Mouse (Mus musculus) lung, embryonic 14.5 days (tissue): ENCODE measurements at regions not wholly inside any gene's neighbourhood (a gene's known extent, or its start where the extent isn't known, plus 50 kb on each side); places are given as distances from the start of the nearest gene placed in this dataset.

Experiments
- ATAC-seq: fragments of 200-750 bp; cut with Nextera tagmentation; 2 replicates; pipeline ENCODE4 v1.8.0; 2017; ENCODE audit warnings: mild to moderate bottlenecking, moderate TSS enrichment, moderate library complexity; ENCODE audit not compliant: insufficient read depth
- DNase-seq: peaks from one replicate; pipeline ENCODE4 v3.0.0-alpha.2; 2015
- H3K27ac ChIP-seq: fragments of 300-500 bp; sonication (generic); 2 replicates; pipeline ENCODE4 v1.5.1; 2014; ENCODE audit warnings: low read depth, mild to moderate bottlenecking, moderate library complexity
- H3K27me3 ChIP-seq: fragments of 300-500 bp; sonication (generic); 2 replicates; pipeline ENCODE4 v1.6.1; 2014; ENCODE audit warnings: low read length, control low read depth; ENCODE audit not compliant: insufficient read depth
- H3K36me3 ChIP-seq: fragments of 300-500 bp; sonication (generic); 2 replicates; pipeline ENCODE4 v1.6.1; 2014; ENCODE audit warnings: control low read depth; ENCODE audit not compliant: insufficient read depth
- H3K4me1 ChIP-seq: fragments of 300-500 bp; sonication (generic); 2 replicates; pipeline ENCODE4 v1.6.1; 2014; ENCODE audit warnings: antibody characterized with exemption, control low read depth; ENCODE audit not compliant: insufficient read depth
- H3K4me2 ChIP-seq: fragments of 300-500 bp; sonication (generic); 2 replicates; pipeline ENCODE4 v1.6.1; 2014; ENCODE audit warnings: mild to moderate bottlenecking
- H3K4me3 ChIP-seq: fragments of 300-500 bp; sonication (generic); 2 replicates; pipeline ENCODE4 v1.5.1; 2014; ENCODE audit warnings: low read depth, low read length
- H3K9ac ChIP-seq: fragments of 300-500 bp; sonication (generic); 2 replicates; pipeline ENCODE4 v1.6.1; 2014
- H3K9me3 ChIP-seq: fragments of 300-500 bp; sonication (generic); 2 replicates; pipeline ENCODE4 v1.6.1; 2016; ENCODE audit warnings: low read depth, low read length, control low read depth
- CTCF ChIP-seq: IDR thresholded peaks from 2 replicates; pipeline ENCODE4 v1.5.1; 2016; ENCODE audit warnings: antibody characterized with exemption, low read depth
- WGBS: fragments of 180-500 bp; shearing (Covaris S2); extraction: QIAGEN DNeasy Blood & Tissue Kit; methylation state at CpG from one replicate; pipeline ENCODE4 v1.1.7; 2014; 5-methylcytosine and 5-hydroxymethylcytosine counted together

GRCm38 (mm10) chr10:56484931-56485330, 107.8 kb downstream of the Gja1 start:
- no peak for TF ChIP-seq CTCF
- H3K4me2 ChIP-seq, result no peak overlapping the region
- H3K27ac ChIP-seq, result no peak overlapping the region
- no peak overlapping the region for H3K9ac ChIP-seq
- no peaks in the 10 kb centered on the region for H3K4me1 ChIP-seq
- DNase-seq (no peak), ATAC-seq (no peak)
- no peaks in the 10 kb centered on the region for H3K9me3 ChIP-seq
- H3K27me3 ChIP-seq, result no peaks in the 10 kb centered on the region
- H3K36me3 ChIP-seq, result no peaks in the 10 kb centered on the region
- H3K4me3 ChIP-seq, result no peak overlapping the region
- WGBS, result 89% methylated on average over 8 of the region's 8 CpGs

- Histone ChIP-seq H3K9me3 (no peaks in the 10 kb centered on the region), H3K4me2 (no peak overlapping the region), H3K4me1 (no peaks in the 10 kb centered on the region), H3K9ac (no peak overlapping the region), H3K36me3 (no peaks in the 10 kb centered on the region), H3K4me3 (no peak overlapping the region), H3K27ac (no peak overlapping the region), H3K27me3 (no peaks in the 10 kb centered on the region)
- no peak for ATAC-seq
- 93% methylated on average over 5 of the region's 5 CpGs for WGBS
- TF ChIP-seq CTCF, result no peak
- no peak for DNase-seq
These were observed 108.6 kb downstream of the Gja1 start for GRCm38 (mm10) chr10:56485746-56486145.

DNA sequence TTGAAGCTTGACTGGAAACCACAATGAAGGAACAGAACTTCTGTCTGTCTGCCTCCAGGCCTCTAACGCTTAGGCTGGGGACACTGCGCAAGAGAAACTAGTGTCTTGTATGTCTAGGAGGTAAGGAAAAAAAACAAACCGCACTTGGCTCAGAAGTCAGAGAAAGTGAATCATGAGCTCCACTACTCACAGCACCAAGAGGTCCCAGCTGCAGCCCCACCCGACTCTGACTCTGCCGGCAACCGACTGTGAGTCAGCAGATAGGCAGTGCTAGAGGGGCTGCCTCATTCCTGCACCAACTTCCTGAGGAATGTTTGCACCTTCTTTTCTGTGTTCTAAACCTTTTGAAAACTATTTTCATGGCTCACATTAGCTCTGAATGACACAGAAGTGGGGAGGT, 109.5 kb downstream of the Gja1 start:
- ATAC-seq (no peak; the same call in 1 of the 2 replicates), DNase-seq (peak; percentile 28)
- Histone ChIP-seq H3K4me2 (no peak overlapping the region), H3K9ac (no peak overlapping the region), H3K27me3 (no peaks in the 10 kb centered on the region), H3K36me3 (no peaks in the 10 kb centered on the region), H3K27ac (no peak overlapping the region), H3K4me1 (no peaks in the 10 kb centered on the region), H3K4me3 (no peak overlapping the region), H3K9me3 (no peaks in the 10 kb centered on the region)
- 40% methylated on average over 6 of the region's 6 CpGs for WGBS
- TF ChIP-seq CTCF, result no peak

DNA sequence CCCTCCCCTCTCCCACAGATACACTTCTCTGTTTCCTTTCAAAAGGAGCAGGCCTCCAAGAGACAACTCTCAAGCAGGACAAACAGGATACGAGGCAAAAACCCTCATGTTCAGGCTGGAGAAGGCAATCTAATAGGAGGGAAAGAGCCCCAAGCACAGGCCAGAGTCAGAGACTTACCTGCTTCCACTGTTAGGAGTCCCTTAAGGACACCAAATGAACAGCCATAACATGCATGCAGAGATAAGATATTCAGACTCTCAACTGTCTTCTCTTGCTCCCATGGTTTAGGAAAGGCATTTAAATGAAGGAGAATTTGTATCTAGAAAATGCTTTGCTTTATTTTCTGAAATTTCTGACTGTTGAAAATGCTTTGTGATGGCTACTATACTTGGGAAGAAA, 116.3 kb downstream of the Gja1 start:
- ATAC-seq (no peak), DNase-seq (no peak)
- Histone ChIP-seq H3K9ac (no peak overlapping the region), H3K27ac (no peak overlapping the region), H3K27me3 (no peaks in the 10 kb centered on the region), H3K9me3 (no peaks in the 10 kb centered on the region), H3K4me1 (no peaks in the 10 kb centered on the region), H3K4me2 (no peak overlapping the region), H3K36me3 (no peaks in the 10 kb centered on the region), H3K4me3 (no peak overlapping the region)
- 67% methylated on average over 1 of the region's 1 CpGs for WGBS
- TF ChIP-seq CTCF, result no peak

GRCm38 (mm10) chr10:56495352-56495751, 118.2 kb downstream of the Gja1 start:
- Histone ChIP-seq H3K27me3 (no peaks in the 10 kb centered on the region), H3K27ac (no peak overlapping the region), H3K4me1 (no peaks in the 10 kb centered on the region), H3K36me3 (no peaks in the 10 kb centered on the region), H3K4me3 (no peak overlapping the region), H3K9ac (no peak overlapping the region), H3K9me3 (no peaks in the 10 kb centered on the region), H3K4me2 (no peak overlapping the region)
- ATAC-seq (no peak), DNase-seq (no peak)
- TF ChIP-seq CTCF, result no peak
- 84% methylated on average over 4 of the region's 4 CpGs for WGBS

- Histone ChIP-seq H3K4me3 (no peak overlapping the region), H3K4me2 (no peak overlapping the region), H3K9me3 (no peaks in the 10 kb centered on the region), H3K9ac (no peak overlapping the region), H3K27ac (no peak overlapping the region), H3K27me3 (no peaks in the 10 kb centered on the region), H3K36me3 (no peaks in the 10 kb centered on the region), H3K4me1 (no peaks in the 10 kb centered on the region)
- no peak for DNase-seq
- no peak for ATAC-seq
- WGBS, result 86% methylated on average over 1 of the region's 1 CpGs
- TF ChIP-seq CTCF, result no peak
These were observed 141.9 kb downstream of the Gja1 start for GRCm38 (mm10) chr10:56519041-56519440.

DNA sequence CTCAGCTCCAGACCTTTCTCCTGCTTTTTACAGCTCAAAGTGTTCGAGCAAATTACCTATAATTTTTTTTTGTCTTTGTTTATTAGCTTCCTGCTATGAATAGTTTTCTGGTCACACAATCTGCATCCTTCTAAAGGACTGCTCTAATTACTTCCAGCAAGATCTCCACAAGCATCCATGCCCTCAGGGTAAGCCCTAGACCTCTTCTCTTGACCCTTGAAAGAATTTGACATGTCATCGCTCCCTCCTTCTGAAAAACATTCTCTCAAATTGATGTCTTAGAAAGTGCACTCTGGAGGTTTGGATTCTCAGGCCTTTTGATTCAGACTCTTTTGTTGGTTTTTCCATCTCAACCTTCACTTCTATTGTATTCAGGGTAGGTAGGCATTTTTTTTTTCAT, 148.7 kb downstream of the Gja1 start:
- H3K9me3 ChIP-seq, result no peaks in the 10 kb centered on the region
- 81% methylated on average over 2 of the region's 2 CpGs for WGBS
- H3K4me3 ChIP-seq, result no peak overlapping the region
- TF ChIP-seq CTCF, result no peak
- no peak for DNase-seq
- no peak for ATAC-seq
- no peak overlapping the region for H3K27ac ChIP-seq
- no peaks in the 10 kb centered on the region for H3K27me3 ChIP-seq
- H3K9ac ChIP-seq, result no peak overlapping the region
- H3K4me2 ChIP-seq, result no peak overlapping the region
- no peaks in the 10 kb centered on the region for H3K4me1 ChIP-seq
- no peaks in the 10 kb centered on the region for H3K36me3 ChIP-seq

DNA sequence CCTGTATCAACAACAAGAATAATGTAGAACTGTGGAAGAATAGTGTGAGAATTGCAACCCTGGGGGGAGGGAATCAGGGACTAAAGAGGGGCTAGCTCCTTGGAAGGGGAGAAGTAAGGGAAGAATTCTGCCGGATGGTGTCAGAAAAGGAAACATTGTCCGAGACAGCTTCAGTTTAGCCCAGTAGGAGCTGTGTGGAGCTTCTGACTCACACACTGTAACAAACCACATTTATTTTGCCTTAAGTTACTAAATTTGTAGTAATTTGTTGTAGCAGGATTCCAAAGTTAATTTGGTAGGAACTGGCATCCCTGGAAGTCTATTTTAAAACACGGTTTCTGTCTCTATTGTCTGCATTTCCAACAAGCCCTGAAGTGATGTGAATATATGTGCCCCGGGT, 160.0 kb downstream of the Gja1 start:
- H3K36me3 ChIP-seq, result no peaks in the 10 kb centered on the region
- no peaks in the 10 kb centered on the region for H3K27me3 ChIP-seq
- H3K27ac ChIP-seq, result no peak overlapping the region
- H3K4me3 ChIP-seq, result no peak overlapping the region
- 34% methylated on average over 4 of the region's 4 CpGs for WGBS
- no peak for DNase-seq
- no peak overlapping the region for H3K9ac ChIP-seq
- H3K4me2 ChIP-seq, result no peak overlapping the region
- no peaks in the 10 kb centered on the region for H3K9me3 ChIP-seq
- H3K4me1 ChIP-seq, result no peaks in the 10 kb centered on the region
- ATAC-seq, result no peak
- no peak for TF ChIP-seq CTCF
